Mouse (Mus musculus) E14TG2a.4 (cell line): Measurements from ENCODE around the gene Olfr157.

Experiments
- CTCF ChIP-seq: conservative IDR thresholded peaks from 2 replicates; pipeline ENCODE4 v1.5.1; 2014; ENCODE audit warnings: low read length
- NANOG ChIP-seq: IDR thresholded peaks from 2 replicates; pipeline ENCODE4 v1.6.1; 2014; ENCODE audit warnings: borderline replicate concordance, low read length, mixed read lengths
- POU5F1 ChIP-seq: IDR thresholded peaks from 2 replicates; pipeline ENCODE4 v1.6.1; 2014; ENCODE audit warnings: low read length, borderline replicate concordance

DNA sequence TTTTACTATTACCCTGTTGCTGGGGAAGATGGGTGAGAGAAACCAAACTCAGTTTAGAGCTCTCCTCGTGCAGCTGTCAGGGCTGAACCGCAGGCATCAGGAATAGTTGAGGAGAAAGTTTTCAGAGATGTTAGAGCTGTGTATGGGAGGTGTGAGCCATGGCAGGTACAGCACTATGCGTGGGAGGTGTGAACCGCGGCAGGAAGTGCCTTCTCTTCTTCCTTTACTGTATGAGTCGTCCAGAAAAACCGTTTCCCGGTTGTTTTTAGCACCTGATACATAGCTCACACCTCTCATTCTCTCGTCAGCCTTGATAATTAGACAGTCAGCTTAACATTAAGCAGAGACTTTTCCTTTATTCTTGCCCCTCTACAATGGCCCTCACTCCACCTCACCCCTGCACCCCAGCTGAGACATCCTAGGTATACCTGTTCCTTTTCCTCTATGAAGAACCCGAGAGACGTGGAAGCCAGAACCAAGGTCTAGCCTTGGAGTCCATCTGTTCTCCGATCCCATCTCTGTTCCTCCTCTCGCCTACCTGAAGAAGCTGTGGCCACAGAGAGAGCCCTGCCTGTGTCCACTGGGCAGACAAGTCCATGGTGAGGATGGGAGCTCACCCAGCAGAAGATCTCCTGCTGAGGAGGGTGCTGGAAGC is 17.0 kb downstream of the Olfr157 start:
- TF ChIP-seq CTCF (no peak), NANOG (no peak), POU5F1 (no peak)
